Mouse (Mus musculus): ENCODE results near the gene Zdhhc1. TPM values are rescaled to one million over a fixed set of nuclear protein-coding genes. Genes with fewer than 3 reads are reported as not detected.

The Zdhhc1 gene
- polyA plus RNA-seq, 1 experiment, result 15.0 TPM

DNA sequence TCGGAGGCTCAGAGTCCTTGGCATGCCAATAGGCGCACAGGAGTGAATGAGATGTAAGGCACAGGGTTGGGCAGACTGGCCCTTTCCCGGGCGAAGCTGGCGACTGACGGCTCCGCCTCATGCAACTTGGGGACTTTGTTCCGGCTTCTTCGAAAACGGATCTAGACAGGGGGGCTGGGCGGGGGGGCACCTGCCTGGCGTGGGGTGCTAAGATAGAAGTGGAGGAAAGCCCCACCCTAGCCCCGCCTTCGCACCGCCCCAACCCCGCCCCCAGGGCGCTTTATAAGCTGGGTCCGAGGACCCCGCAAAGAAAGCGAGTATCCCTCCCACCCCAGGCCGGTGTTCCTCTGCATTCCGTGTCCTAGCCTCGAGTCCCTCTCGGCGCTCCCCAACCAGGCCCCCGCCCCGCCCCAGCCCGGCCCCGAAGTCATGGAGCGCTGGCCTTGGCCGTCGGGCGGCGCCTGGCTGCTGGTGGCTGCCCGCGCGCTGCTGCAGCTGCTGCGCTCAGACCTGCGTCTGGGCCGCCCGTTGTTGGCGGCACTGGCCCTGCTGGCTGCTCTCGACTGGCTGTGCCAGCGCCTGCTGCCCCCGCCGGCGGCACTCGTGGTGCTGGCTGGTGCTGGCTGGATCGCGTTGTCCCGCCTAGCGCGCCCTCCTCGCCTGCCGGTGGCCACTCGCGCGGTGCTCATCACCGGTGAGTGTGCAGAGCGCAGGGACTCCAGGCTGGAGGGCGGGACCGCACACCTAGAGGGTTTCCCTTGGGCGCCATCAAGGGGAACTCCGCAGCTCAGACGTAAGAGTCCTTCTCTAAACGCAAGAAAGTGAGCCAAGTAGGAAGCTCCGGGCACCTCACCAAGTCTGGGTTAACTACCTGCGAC, 22.0 kb upstream of the Zdhhc1 start, which contains the start of gene Hsd11b2:
TSS of gene Hsd11b2 (plus strand) at position 320 of the 878 bp plus-strand sequence.
- DNase-seq (ENCODE audit: low read depth, low spot score), result no peak
- WGBS, result under 1% methylated on average over 68 of the region's 68 CpGs

DNA sequence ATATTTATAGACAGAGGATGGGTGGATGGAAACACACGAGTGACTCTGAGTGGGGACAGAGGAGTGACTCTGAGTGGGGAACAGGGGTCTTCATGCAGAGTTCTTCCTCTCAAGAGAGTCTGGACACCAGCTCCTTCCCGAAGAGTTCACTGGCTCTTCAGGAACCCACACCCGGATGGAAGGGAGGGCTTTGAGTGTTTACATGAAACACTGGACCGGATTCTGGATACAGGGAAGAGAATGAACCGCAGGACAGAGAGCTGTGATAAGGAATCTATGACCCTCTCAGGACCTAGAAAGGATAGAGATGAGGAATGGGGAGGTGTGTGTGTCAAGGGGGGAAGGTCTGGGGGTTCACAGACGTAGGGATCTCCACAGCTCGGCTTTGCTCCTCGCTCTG, 20.6 kb upstream of the Zdhhc1 start:
- no peak for DNase-seq (ENCODE audit: low read depth, low spot score)
- 39% methylated on average over 8 of the region's 8 CpGs for WGBS

DNA sequence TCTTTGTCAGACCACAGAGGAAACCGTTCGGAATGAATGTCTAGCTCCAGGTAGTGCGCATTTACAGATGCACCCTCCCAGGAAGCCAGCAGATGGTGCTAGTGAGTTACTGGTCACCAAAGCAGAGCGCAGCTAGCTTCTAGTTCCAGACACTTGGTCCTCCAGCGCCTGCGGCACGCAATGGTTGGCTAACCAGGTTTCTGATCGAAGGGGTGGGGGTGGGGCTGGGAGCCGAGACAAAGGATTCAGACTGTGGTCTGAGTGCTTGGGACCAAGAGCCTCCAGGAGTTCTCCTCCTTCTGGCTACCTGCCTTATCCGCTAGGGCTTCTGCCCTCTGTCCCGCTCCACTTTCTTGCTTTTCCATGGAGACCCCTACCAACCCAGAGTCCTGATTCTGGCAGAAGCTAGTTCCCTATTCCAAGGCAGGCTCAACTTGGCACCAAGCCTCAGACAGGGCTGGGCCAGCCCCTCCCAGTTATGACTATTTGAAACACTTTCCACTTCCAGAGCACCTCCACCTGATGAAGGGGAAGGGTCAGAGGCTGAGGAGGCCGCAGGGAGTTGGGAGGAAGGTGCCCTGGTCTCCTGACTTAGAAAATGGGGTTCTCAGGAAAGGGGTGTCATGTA, 19.4 kb upstream of the Zdhhc1 start:
- DNase-seq (ENCODE audit: low read depth, low spot score), result no peak
- 10% methylated on average over 12 of the region's 12 CpGs for WGBS

DNA sequence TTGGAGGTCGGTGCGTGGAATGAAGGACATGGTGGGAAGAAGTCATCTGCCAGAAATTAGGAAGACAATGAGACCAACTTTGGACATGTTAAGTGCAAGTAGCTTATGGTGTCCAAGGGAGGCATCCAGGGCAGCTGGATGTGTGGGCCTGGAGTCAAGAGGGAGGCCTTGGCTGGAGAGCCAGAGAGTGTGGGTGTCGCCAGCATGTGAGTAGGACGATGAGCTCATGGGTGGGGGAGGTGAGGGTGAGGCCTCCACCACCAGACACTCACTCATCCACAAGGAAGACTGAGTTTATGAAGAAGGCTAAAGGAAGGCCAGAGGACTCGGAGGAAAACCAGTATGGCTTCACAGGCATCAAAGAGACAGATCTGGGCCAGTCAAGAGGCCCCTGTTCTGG, 18.0 kb upstream of the Zdhhc1 start:
- WGBS, result 61% methylated on average over 5 of the region's 5 CpGs
- no peak for DNase-seq (ENCODE audit: low read depth, low spot score)

DNA sequence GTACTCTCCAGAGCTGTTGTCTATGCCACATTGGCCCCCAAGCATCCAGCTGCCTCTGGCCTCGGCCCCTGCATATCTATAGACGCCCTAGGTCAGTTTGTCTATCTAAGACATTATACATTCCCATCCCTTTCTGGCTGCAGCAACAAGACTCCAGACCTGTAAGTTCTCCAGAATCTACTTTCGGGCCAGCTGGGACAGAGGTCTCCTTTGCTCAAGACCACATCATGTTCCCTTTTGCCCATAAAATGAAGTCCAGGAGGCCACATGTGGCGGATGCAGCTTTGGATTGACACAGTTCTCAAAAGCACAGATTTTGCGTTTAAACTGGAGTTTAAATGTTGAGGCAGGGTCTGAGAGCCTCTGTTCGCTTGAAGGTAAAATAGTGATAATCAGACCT, 17.5 kb upstream of the Zdhhc1 start:
- 88% methylated on average over 6 of the region's 6 CpGs for WGBS

DNA sequence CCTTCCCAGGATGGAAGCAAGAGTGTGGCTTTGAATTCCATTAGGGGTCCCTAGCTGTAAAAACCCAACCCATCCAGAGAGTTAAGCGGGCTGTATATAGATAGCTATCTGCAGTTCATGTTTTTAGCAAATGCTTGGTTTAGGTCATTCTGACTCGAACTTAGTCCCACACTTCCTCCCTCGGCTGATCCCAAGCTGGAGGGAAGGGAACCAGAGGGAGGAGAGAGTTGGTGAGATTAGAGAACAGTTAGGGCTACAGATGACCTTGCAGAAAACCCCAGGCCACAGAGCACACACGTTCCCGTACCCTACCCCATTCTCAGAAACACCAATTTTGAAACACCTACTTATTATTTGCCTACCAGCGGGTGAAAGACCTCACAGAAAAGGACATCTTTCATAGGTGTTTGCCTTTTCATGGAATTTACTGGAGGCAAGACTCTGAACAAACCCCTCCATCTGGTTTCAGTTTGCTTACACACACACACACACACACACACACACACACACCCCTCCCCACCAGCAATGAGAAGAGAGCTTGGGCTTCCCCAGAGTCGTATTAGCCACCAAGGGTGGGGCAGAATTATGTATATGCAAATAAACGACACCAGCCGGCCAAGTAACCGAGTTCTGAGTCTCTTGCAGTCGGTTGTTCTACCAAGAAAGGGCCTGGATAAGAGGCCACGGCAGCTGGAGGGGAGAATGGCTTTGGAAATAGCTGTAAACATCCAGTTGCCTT, 13.5 kb upstream of the Zdhhc1 start:
- 17% methylated on average over 12 of the region's 12 CpGs for WGBS
- DNase-seq (ENCODE audit: low read depth, low spot score), result no peak

More for the DNA sequence above, 17.5 kb upstream of the Zdhhc1 start:
- no peak for DNase-seq (ENCODE audit: low read depth, low spot score)

DNA sequence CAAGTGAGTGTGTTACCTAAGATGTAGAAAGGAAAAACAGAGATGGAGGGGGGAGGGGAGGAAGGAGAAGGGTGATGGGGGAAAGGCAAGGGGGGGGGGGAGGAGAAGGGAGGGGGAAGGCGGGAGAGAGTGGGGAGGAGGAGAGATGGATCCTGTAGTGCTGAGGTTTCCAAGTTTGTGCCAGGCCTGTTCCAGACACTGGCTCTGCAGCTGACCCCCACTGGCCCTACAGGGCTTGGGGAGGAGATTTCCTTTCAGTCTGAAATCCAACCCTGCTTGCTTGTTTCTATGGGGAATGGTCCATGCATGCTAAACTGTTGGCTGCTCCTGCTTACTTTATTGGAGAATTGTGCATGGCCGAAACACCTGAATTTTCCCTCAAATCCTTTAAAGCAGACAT, 12.1 kb upstream of the Zdhhc1 start:
- DNase-seq (ENCODE audit: low read depth, low spot score), result no peak
- WGBS, result 93% methylated on average over 1 of the region's 2 CpGs

DNA sequence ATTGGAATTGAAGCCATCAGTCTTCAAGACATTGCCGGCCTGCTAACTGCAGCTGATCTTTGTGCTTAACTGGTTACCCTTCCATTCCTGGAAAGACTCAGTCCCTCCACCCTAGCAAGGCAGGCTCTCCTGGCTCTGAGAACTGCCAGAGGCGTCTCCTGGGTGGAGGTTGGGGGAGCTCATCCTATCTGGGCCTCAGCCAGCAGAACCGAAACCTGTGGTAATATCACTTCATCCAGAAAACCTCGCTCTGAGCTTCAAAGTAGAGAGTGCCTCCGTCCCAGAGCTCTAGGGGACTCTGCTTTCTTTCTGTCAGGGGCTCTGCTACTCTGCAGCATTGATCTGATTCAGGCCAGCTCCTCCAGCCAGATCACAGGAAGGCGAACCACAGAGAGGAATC, 10.3 kb upstream of the Zdhhc1 start:
- 76% methylated on average over 6 of the region's 6 CpGs for WGBS
- DNase-seq (ENCODE audit: low read depth, low spot score), result no peak

DNA sequence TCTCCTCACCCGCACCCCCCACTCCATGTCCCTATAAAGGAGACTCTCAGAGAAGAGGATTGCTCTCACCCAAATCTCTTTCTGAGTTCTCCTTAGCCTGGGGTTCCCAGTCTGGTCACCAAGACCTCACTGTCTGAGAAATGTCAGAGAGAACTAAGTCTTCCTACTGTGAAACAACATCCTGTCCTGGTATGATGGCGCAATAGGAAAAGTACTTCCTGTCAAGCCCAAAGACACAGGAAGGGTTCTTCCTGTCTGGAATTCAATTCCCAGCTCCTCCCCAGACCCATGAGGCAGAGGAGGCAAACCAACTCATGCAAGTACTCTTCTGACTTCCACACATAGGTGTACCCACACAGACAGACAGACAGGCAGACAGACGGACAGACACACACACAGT, 7.9 kb upstream of the Zdhhc1 start:
- DNase-seq (ENCODE audit: low read depth, low spot score), result no peak
- WGBS, result 84% methylated on average over 3 of the region's 3 CpGs

DNA sequence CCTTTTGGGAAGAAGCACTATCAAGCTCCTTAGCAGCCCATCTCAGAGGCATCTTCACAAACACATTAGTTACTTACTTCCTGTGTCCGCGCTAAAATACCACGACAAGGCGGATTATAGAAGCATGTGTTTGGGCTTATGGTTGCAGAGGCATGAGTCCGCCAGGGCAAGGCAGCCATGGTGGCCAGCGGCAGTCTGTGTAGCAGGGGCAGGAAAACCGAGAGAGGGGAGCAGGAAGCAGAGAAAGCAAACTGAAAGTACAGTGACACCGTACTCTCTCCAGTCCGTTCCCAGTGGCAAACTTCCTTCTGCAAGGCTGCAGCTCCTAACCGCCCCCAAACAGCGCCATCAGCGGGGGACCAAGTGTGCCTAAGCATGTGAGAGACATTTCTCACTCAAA, 3.1 kb upstream of the Zdhhc1 start:
- no peak for DNase-seq (ENCODE audit: low read depth, low spot score)
- 61% methylated on average over 12 of the region's 12 CpGs for WGBS

DNA sequence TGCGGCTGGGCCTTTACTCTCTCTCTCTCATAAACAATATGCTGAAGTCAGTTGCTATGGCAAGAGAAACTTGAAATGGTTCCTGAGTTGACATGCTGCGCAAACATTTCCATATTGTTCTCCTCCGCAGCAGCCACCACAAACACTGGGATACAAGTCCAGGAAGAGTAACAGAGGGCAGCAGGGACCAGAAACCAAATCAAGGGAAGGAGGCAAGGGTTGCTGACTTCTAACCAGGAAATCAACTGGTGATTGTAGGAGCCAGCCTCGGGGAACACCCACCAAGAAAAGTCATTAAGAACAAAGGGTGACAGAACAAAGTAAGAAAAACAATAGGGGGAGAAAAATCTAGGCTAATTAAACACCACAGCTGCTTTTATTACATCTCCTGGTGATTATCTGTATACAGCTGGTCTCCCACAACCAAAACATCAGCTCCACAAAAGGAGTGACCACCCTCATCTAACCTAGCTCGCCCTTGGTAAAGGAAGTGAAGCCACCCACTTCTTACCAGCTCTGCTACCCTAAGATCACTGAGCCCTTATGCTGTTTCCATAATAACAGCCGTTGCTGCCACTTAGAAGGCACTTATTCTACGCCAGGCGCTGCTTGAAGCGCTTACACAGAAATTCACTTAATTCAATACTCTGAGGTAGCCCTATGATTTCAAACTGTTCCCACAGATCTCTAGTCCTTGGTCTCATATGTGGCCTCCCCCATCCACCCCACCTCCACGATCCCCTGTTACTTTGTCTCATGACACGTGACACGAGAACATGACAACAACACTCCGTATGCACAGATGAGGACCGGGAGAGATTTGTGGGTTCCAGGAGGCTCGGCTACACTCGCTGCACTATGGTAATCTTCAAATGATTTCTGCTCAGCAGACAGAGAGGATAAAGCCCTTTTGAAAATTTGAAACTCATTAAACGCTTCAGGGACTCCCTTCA, 1.1 kb downstream of the Zdhhc1 start:
- 43% methylated on average over 17 of the region's 17 CpGs for WGBS
- no peak for DNase-seq (ENCODE audit: low read depth, low spot score)

DNA sequence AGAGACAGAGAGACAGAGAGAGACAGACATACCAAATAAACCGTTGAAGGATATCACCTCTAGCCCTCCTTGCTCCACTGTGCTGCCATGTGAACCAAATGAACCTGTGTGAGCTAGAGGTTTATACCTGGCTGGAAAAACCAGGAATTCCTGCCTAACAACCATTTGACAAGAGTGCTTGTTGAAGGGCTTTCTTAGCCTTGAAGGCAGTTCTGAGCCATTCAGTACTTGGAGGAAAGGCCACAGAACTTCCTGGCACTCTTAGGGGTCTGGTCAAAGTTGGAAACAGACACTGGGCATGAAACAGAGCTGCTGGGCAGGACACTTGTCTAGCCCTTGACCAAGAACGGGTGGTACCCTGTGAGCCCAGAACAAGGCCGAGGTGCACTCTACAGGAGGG, 2.1 kb downstream of the Zdhhc1 start:
- WGBS, result 82% methylated on average over 3 of the region's 3 CpGs
- no peak for DNase-seq (ENCODE audit: low read depth, low spot score)

DNA sequence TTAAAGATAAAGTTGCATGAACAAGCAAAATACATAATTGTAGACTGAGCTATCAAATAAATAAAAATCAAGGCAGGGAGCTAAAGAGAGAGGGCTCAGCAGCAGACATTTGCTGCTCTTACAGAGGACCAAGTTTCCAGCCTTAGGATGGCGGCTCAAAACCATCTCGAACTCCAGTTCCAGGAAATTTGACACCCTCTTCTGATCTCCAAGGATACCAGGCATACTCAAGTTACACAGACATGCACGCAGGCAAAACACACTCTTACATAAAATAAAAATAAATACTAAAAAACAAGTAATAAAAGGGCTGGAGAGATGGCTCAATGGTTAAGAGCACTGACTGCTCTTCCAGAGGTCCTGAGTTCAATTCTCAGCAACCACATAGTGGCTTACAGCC, 3.2 kb downstream of the Zdhhc1 start:
- no peak for DNase-seq (ENCODE audit: low read depth, low spot score)
- 73% methylated on average over 3 of the region's 3 CpGs for WGBS

DNA sequence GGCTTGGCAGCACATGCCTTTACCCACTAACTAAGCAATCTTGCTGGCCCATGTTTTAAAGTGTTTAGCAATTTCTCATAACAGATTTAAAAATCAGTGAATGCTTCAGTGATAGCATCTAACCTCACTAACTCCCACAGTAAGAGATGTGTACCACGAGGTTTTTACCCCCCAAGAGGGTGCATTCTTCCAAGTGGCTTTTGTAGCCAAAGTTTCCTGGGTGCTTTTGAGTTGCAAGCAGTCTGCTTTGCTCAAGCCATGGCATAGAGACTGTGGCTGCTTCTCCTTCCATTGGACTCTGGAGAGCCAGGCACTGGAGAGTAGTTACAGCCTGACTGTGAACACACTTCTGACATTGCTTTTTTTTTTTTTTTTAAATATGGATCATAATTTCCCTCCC, 7.4 kb downstream of the Zdhhc1 start:
- 60% methylated on average over 1 of the region's 1 CpGs for WGBS
- DNase-seq (ENCODE audit: low read depth, low spot score), result no peak

DNA sequence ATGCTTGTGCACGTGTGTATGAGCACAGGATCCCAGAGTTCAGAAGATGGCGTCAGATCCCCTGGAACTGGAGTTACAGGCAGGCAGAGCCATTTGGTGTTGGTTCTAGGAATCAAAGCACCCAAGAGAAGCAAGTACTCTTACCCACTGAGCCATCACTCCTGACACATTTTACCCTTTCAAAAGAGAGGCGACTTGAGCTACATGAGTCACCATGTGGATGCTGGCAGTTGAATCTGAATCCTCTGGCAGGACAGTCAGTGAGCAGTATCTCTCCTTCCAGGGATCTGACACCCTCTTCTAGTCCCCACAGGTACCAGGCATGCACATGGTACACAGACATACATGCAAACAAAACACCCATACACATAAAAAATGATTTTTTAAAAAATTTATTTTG, 8.6 kb downstream of the Zdhhc1 start:
- DNase-seq (ENCODE audit: low read depth, low spot score), result no peak
- WGBS, result 55% methylated on average over 3 of the region's 3 CpGs

DNA sequence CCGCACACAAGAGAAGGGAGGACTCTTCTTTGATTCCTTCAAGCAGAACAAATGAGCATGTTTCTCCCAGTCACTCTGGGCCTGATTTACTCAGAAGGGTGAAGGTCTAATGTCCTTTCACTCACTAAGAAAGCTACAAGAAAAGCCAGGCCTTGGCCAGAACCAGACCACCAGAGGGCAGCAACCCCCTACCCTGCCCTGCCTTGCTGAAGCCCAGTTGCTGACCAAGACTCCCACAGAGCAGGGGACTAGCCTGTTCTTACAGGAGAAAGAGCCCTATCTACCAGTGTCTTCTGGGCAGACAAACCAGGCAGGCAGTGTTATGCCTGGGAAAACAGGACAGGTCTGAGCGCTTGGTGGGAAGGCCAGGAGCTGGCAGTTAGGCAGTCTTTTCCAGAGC, 12.3 kb downstream of the Zdhhc1 start:
- WGBS, result 69% methylated on average over 2 of the region's 2 CpGs
- no peak for DNase-seq (ENCODE audit: low read depth, low spot score)

DNA sequence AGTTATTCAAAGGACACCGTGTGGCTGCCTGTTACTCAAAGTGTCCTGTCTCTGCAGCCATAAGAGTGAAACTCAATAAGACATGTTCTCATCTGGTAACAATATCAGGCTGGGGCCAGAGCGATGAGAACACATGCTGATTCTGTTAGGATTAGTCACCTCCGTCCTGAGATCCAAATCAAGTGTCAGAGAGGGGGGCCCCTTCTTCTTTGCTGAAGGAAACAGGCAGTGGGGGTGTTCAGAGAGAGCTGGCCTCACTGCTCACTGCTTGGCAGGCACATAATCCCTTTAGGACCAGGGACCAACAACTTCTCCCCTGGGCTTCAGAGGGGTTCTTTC, 12.7 kb downstream of the Zdhhc1 start:
- 73% methylated on average over 3 of the region's 3 CpGs for WGBS

DNA sequence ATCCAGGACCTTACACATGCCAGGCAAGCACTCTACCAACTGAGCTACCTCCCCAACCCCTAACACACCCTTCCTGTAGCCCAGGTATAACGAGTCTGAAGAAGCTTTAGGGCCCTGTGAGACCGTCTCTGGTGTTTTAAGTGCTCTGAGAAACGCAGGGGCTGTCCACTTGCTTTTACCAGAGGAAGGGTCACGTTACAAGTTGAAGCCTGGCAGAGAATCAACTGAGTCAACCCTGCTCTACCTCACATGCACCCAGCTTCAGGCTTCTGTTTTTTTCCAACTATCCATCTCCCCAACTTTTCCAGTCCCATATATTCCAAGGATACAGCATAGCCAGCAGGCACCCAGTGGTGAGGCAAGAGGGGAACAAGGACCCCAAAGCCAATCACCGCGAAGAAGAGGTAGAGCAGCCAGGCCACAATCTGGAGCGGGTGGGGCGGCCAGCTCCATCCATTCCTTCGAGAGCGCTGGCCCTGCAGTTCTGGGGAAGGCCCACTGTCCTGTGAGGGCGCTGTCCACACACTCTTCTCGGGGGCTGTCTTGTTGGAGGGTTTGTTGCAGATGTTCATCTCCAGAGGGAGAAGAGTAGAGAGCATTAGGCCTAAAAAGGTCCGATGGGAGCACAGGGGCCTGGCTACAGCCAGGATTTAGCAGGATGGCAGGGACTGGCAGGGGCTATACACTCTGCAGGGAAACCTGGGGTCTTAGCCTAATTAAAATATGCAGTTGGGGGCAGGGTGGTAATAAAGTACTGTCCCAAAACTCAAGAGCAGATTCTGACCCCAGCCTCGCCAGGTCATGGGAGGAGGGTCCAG, 13.3 kb downstream of the Zdhhc1 start:
- no peak for DNase-seq (ENCODE audit: low read depth, low spot score)
- 63% methylated on average over 14 of the region's 14 CpGs for WGBS

More for the DNA sequence above, 12.7 kb downstream of the Zdhhc1 start:
- no peak for DNase-seq (ENCODE audit: low read depth, low spot score)

DNA sequence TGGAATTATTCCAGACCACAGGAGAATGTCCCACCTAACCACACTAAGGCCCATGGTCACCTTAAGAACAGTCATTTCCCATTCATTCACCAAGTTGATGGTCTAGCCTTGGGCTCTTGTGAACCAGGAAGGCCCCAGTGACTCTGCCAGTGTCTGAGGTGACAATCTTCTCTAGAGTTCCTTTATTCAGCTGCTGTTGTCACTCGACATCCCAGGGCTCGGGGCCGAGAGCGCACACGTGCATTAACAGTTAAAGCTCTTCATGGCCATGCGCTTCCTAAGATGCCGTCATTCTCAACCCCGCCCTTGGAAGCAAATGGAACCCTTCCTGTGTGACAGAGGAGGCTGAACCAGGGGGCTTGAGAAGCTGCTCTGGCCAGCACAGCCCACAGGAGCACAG, 14.6 kb downstream of the Zdhhc1 start:
- 84% methylated on average over 8 of the region's 8 CpGs for WGBS
- no peak for DNase-seq (ENCODE audit: low read depth, low spot score)

Measured in large intestine, adult 2 months (tissue).